Mouse (Mus musculus) fat pad, adult 2 months (tissue): ENCODE results near the gene Lysmd1.

ENCODE experiments used
- DNase-seq: peaks from one replicate; pipeline ENCODE4 v3.0.0-alpha.2; 2011; ENCODE audit warnings: low read depth, low spot score; ENCODE audit errors: extremely low read depth

The Lysmd1 gene

GRCm38 (mm10) chr3:95172526-95173255, 38.8 kb downstream of the Lysmd1 start:
- DNase-seq = no peak

GRCm38 (mm10) chr3:95173256-95173949, 39.5 kb downstream of the Lysmd1 start:
- no peak for DNase-seq

- DNase-seq = no peak
These were observed 40.2 kb downstream of the Lysmd1 start for GRCm38 (mm10) chr3:95174011-95174592.

- no peak for DNase-seq
These were observed 42.6 kb downstream of the Lysmd1 start for GRCm38 (mm10) chr3:95176500-95176899.

GRCm38 (mm10) chr3:95177583-95177982, 43.7 kb downstream of the Lysmd1 start:
- no peak for DNase-seq

- DNase-seq = peak; percentile 56
These were observed 45.1 kb downstream of the Lysmd1 start for GRCm38 (mm10) chr3:95178948-95179347.

- no peak for DNase-seq
These were observed 46.0 kb downstream of the Lysmd1 start for GRCm38 (mm10) chr3:95179890-95180289.

- no peak for DNase-seq
These were observed 48.0 kb downstream of the Lysmd1 start for GRCm38 (mm10) chr3:95181841-95182240.

- no peak for DNase-seq
These were observed 51.1 kb downstream of the Lysmd1 start for GRCm38 (mm10) chr3:95184796-95185577.

- DNase-seq = no peak
These were observed 52.2 kb downstream of the Lysmd1 start for GRCm38 (mm10) chr3:95186100-95186499.

- no peak for DNase-seq
These were observed 53.0 kb downstream of the Lysmd1 start for GRCm38 (mm10) chr3:95186888-95187287.
